Mouse (Mus musculus) lung, embryonic 15.5 days (tissue): Measurements from ENCODE around the gene Aox4. TPM values are rescaled to one million over a fixed set of nuclear protein-coding genes. Genes with fewer than 3 reads are reported as not detected.

Experiments used
- ATAC-seq: fragments of 200-750 bp; cut with Nextera tagmentation; 2 replicates; pipeline ENCODE4 v1.8.0; 2017; ENCODE audit warnings: moderate number of reproducible peaks, borderline replicate concordance; ENCODE audit not compliant: low FRiP score, low TSS enrichment; ENCODE audit errors: extremely low read depth
- H3K27ac ChIP-seq: fragments of 300-500 bp; sonication (generic); 2 replicates; pipeline ENCODE4 v1.5.1; 2015; ENCODE audit warnings: moderate library complexity, mild to moderate bottlenecking, inconsistent platforms
- H3K27me3 ChIP-seq: fragments of 300-500 bp; sonication (generic); 2 replicates; pipeline ENCODE4 v1.6.1; 2015; ENCODE audit warnings: inconsistent platforms
- H3K36me3 ChIP-seq: fragments of 300-500 bp; sonication (generic); 2 replicates; pipeline ENCODE4 v1.6.1; 2015; ENCODE audit warnings: inconsistent platforms
- H3K4me1 ChIP-seq: fragments of 300-500 bp; sonication (generic); 2 replicates; pipeline ENCODE4 v1.6.1; 2015; ENCODE audit warnings: inconsistent platforms
- H3K4me2 ChIP-seq: fragments of 300-500 bp; sonication (generic); 2 replicates; pipeline ENCODE4 v1.6.1; 2015; ENCODE audit warnings: inconsistent platforms, mild to moderate bottlenecking, moderate library complexity
- H3K4me3 ChIP-seq: fragments of 300-500 bp; sonication (generic); 2 replicates; pipeline ENCODE4 v1.5.1; 2015; ENCODE audit warnings: mild to moderate bottlenecking, inconsistent platforms
- H3K9ac ChIP-seq: fragments of 300-500 bp; sonication (generic); 2 replicates; pipeline ENCODE4 v1.6.1; 2015; ENCODE audit warnings: inconsistent platforms
- H3K9me3 ChIP-seq: fragments of 300-500 bp; sonication (generic); 2 replicates; pipeline ENCODE4 v1.6.1; 2016; ENCODE audit warnings: inconsistent platforms
- WGBS: fragments of 180-500 bp; shearing (Covaris S2); methylation state at CpG from one replicate; pipeline ENCODE4 v1.1.7; 2015; 5-methylcytosine and 5-hydroxymethylcytosine counted together
- polyA plus RNA-seq: library from polyadenylated mRNA; unstranded; fragments of >200 nt; fragmentation: Nextera tagmentation; extraction: Ambion mirVana; gene quantifications from 2 replicates; pipeline ENCODE4 v1.2.1, GENCODE M21; 2015

The Aox4 gene
- polyA plus RNA-seq, 1 experiment from 2014 or later, result 0.02 TPM

- 53% methylated on average over 8 of the region's 8 CpGs for WGBS
- Histone ChIP-seq H3K4me3 (no peak overlapping the region), H3K36me3 (no peaks in the 10 kb centered on the region), H3K9me3 (no peaks in the 10 kb centered on the region), H3K27me3 (no peaks in the 10 kb centered on the region), H3K4me2 (no peak overlapping the region), H3K4me1 (peaks cover 4% of the 10 kb centered on the region), H3K9ac (no peak overlapping the region), H3K27ac (no peak overlapping the region)
- ATAC-seq, result no peak
Measured at GRCm38 (mm10) chr1:58307181-58307580, 97.0 kb downstream of the Aox4 start.

GRCm38 (mm10) chr1:58308594-58308993 lies 98.4 kb downstream of the Aox4 start:
- H3K27ac ChIP-seq, result no peak overlapping the region
- H3K4me1 ChIP-seq, result peaks cover 3% of the 10 kb centered on the region
- no peaks in the 10 kb centered on the region for H3K36me3 ChIP-seq
- 89% methylated on average over 8 of the region's 8 CpGs for WGBS
- H3K4me2 ChIP-seq, result no peak overlapping the region
- no peak overlapping the region for H3K4me3 ChIP-seq
- no peaks in the 10 kb centered on the region for H3K9me3 ChIP-seq
- no peak overlapping the region for H3K9ac ChIP-seq
- no peak for ATAC-seq
- no peaks in the 10 kb centered on the region for H3K27me3 ChIP-seq

GRCm38 (mm10) chr1:58309853-58310252 lies 99.7 kb downstream of the Aox4 start:
- no peak for ATAC-seq
- no peak overlapping the region for H3K4me3 ChIP-seq
- H3K4me1 ChIP-seq, result no peaks in the 10 kb centered on the region
- H3K27me3 ChIP-seq, result no peaks in the 10 kb centered on the region
- H3K4me2 ChIP-seq, result no peak overlapping the region
- 40% methylated on average over 4 of the region's 4 CpGs for WGBS
- H3K9me3 ChIP-seq, result no peaks in the 10 kb centered on the region
- no peak overlapping the region for H3K27ac ChIP-seq
- H3K36me3 ChIP-seq, result no peaks in the 10 kb centered on the region
- no peak overlapping the region for H3K9ac ChIP-seq

- no peaks in the 10 kb centered on the region for H3K27me3 ChIP-seq
- no peaks in the 10 kb centered on the region for H3K9me3 ChIP-seq
- no peak for ATAC-seq
- H3K36me3 ChIP-seq, result no peaks in the 10 kb centered on the region
- H3K4me3 ChIP-seq, result no peak overlapping the region
- no peak overlapping the region for H3K9ac ChIP-seq
- 68% methylated on average over 7 of the region's 7 CpGs for WGBS
- H3K4me1 ChIP-seq, result no peaks in the 10 kb centered on the region
- no peak overlapping the region for H3K4me2 ChIP-seq
- no peak overlapping the region for H3K27ac ChIP-seq
Measured at GRCm38 (mm10) chr1:58311221-58311864, 101.1 kb downstream of the Aox4 start.

- H3K27me3 ChIP-seq, result no peaks in the 10 kb centered on the region
- H3K4me1 ChIP-seq, result no peaks in the 10 kb centered on the region
- H3K27ac ChIP-seq, result no peak overlapping the region
- WGBS, result 88% methylated on average over 8 of the region's 8 CpGs
- no peak overlapping the region for H3K9ac ChIP-seq
- ATAC-seq, result no peak
- H3K36me3 ChIP-seq, result no peaks in the 10 kb centered on the region
- no peak overlapping the region for H3K4me3 ChIP-seq
- H3K4me2 ChIP-seq, result no peak overlapping the region
- no peaks in the 10 kb centered on the region for H3K9me3 ChIP-seq
Measured at GRCm38 (mm10) chr1:58313173-58313572, 103.0 kb downstream of the Aox4 start.

- Histone ChIP-seq H3K4me1 (no peaks in the 10 kb centered on the region), H3K27me3 (no peaks in the 10 kb centered on the region), H3K4me3 (no peak overlapping the region), H3K27ac (no peak overlapping the region), H3K9me3 (no peaks in the 10 kb centered on the region), H3K36me3 (no peaks in the 10 kb centered on the region), H3K4me2 (no peak overlapping the region), H3K9ac (no peak overlapping the region)
- 73% methylated on average over 6 of the region's 6 CpGs for WGBS
- ATAC-seq, result no peak
Measured at GRCm38 (mm10) chr1:58315532-58315931, 105.3 kb downstream of the Aox4 start.

Other genes starting within 250 kb of the Aox4 start
- gene Sgo2a, start 214.4 kb upstream of the Aox4 start, polyA plus RNA-seq, result 24.7 and 25.4 TPM in 2 replicates
- gene Kctd18, start 191.4 kb upstream of the Aox4 start, polyA plus RNA-seq, result 16.8 and 17.7 TPM in 2 replicates
- 0.72 and 0.77 TPM in 2 replicates for gene Aox1, start 180.5 kb upstream of the Aox4 start, polyA plus RNA-seq
- 1.3 and 1.4 TPM in 2 replicates for gene Aox3, start 97.3 kb upstream of the Aox4 start, polyA plus RNA-seq
- gene Aox2, start 67.9 kb downstream of the Aox4 start, polyA plus RNA-seq, result 0.04 TPM in 1 of 2 replicates, not detected in the other
- 343 and 360 TPM in 2 replicates for gene Bzw1, start 182.5 kb downstream of the Aox4 start, polyA plus RNA-seq
- gene Clk1, start 213.7 kb downstream of the Aox4 start, polyA plus RNA-seq, result 174 and 176 TPM in 2 replicates
- gene Nif3l1, start 234.8 kb downstream of the Aox4 start, polyA plus RNA-seq, result 40.4 and 42.4 TPM in 2 replicates
- gene Ppil3, start 235.1 kb downstream of the Aox4 start, polyA plus RNA-seq, result 49.2 and 54.9 TPM in 2 replicates